Mouse (Mus musculus) mouse embryonic stem cell (cell line): ENCODE measurements around the gene Tnfsf10.
"Not testable (repeated sequence)": the region's sequence is repeated elsewhere in the genome, so short reads cannot be mapped to it uniquely, and the experiment has no call there.

Source experiments
- in situ Hi-C, 2 experiments: fragments of 300-500 bp; cut with MboI; formaldehyde crosslinking; loops; 1 replicate in 1 of 2; 3 replicates in 1 of 2; pipeline ENCODE4 v1.14.3; 2019 to 2020; ENCODE audit warnings: low sequenced_read_pairs in 2 of 2, low pct_unique_long_range_greater_than_20kb in 1 of 2, mixed read lengths in 1 of 2; ENCODE audit not compliant: unreplicated experiment in 1 of 2

Tnfsf10 gene

DNA sequence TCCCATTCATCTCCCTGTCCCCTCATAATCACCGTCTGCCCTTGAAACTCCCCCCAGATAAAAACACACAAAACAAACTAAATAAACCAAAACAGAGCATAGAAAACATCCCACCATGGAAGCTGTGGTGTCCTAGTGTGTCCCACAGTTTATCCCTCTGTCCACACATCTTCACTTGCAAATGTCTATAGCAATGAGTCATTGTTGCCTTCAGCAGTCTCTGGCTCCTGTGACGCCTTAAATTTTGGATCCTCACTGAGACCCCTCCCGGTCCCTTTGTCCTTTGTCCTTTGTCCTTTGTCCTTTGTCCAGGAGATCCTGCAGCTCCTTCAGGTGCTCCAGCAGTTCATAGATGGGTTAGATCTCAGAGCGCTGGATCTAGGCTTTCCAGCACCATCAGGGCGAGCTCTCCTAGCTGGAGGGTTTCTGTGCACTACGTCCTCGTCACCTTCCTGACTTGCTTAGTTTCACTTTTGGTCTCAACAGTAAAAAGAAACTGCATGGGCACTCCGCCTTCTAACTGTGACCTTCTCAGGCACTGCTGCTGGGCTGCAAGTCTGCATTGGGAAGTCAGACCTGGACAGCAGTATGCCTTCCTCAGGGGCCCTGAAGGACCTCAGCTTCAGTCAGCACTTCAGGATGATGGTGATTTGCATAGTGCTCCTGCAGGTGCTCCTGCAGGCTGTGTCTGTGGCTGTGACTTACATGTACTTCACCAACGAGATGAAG, at the start of gene Tnfsf10:
Tnfsf10 (plus strand) TSS at position 470 of the 729 bp plus-strand sequence.
- in situ Hi-C loops = no loop called here

DNA sequence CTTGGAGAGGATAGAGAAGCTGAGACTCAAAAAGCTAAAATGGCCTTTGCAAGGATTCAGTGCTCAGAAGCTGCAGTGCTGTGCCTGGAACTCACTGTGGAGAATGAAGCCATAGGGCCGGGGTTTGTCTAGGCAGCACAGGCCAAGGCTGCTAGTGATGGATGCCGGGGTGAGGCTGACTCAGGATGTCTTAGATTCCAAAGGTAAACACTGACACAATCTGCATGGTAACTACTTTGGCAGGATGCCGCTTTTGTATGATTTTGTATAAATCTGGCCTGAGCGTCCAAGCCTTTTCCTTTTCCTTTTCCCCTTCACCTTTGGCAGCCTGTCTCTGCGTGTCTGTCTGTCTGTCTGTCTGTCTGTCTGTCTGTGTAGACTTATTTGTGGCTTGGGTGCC, 49.5 kb upstream of the Tnfsf10 start:
- in situ Hi-C loops = no loop called here

DNA sequence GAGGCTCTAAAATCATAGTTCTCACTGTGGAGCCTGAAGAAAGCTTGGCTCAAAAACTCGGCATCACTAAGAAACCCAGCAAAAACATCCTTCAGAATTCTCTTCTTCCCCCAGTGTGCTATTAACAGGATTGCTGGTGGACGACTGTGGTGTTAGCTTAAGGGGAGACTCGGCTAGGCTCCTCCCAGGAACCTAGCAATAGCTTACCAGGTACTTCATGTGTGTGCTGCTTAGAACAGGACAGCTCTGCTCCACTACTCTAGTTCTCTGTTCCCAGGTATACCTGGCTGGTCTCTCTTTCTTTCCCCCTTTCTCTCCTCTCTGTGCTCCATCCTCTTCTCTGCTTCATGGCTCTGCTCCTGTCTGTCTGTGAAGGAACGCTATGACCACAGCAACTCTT, 48.9 kb upstream of the Tnfsf10 start:
- in situ Hi-C loops = no loop called here

DNA sequence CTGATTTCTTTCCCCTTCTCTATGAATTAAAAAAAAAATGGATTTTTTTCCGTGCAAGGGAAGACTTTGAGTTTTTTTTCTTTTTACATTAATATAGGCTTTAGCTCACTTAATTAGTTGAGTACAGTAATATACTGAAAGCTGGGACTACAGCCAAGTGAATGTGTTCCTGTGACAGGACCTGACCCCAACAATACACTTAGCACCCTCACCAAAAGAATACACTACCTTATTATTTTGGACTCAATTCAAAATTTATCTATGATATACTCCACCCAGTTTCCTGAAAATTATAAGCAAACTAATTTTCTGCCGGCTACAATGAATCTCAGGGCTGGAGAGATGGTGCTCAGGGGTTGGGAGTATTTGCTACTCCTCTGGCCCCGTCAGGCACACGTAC, 47.7 kb upstream of the Tnfsf10 start:
- in situ Hi-C loops = no loop called here

DNA sequence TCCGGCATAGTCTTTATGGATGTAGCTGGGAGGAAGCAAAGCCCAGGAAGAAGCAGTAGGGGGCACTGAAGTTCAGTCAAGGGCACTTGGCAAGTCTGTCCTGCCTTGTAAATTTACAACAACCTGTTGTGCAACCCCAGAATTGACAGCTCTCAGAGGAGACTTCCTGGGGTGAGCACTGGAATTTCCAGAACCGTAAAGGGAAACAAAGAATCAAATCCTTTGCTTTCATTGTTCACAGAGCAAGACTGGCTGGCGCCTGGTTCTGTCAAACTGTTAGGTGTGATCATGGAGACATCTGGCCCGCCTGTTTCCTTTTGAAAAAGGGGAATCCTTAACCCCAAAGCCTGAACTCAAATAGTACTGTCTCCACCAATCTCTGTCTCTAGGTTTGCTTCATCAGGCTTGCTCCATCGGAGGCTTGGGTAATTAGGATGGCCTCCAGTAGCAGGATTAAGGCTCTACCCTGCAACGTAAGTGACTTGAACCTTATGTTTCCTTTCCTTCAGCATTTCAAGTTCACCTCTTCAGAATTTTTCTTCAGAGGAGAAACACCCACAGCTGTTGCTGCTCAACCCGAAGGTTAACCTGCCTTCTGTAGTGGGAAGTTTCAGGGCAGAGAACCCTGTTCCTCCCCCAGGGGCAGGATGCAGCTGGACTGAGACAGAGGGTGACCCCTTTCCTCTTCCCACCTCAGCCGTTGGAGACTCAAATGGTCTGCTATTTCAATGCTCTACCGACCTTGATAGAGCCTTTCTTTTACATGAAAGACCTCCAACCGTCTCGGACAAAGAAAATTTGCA, 46.5 kb upstream of the Tnfsf10 start:
- in situ Hi-C loops = no loop called here

DNA sequence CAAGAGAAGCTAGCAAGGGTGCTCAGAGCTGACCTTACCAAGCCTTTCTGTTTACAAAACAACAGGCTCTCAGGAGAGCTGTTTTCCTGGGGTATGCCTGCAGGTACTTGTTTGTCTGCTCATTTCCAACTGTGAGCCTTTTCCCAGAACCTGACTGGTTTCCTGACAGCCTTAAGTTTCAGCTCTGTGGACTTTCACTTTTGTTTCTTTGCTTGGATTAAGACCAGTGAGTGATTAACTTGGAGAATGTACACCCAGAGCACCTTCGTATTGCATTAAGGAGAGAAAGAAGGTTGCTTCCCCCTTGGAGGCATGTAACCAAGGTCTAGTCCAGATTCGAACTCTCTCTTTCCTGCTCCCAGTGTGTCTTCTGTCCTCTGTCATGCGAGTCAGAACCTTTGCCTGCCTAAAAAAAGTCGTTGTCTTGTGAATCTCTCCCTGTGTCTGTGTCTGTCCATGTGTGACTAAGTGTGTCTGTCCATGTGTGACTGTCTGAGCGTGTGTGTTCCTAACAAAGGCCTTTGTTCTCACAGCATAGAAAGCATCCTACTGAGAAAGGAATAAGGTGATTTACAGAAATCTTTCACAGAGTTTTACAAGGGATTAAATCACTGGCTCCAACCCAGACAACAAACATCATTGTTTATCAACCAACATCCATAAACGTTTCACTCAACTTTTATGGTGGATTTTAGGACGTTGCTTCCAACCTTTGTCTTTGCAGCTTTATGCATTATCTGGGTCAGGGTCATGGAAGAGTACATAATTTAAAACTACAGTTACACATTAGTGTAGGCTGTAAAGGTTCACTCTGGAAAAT, 43.7 kb upstream of the Tnfsf10 start:
- in situ Hi-C loops = no loop called here

DNA sequence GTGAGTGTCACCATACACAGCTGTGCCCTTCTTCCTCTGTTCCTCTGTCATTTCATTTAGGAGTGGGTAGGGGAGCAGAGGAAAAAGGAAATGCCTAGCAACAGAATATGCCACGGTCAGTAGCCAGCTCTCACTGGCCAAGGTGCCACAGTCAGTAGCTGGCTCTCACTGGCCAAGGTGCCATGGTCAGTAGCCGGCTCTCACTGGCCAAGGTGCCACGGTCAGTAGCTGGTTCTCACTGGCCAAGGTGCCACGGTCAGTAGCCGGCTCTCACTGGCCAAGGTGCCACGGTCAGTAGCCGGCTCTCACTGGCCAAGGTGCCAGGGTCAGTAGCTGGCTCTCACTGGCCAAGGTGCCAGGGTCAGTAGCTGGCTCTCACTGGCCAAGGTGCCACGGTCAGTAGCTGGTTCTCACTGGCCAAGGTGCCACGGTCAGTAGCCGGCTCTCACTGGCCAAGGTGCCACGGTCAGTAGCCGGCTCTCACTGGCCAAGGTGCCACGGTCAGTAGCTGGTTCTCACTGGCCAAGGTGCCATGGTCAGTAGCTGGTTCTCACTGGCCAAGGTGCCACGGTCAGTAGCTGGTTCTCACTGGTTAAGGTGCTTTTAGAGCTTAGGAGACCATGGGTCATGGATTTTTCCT, 37.4 kb upstream of the Tnfsf10 start:
- in situ Hi-C loops = not testable (repeated sequence)

DNA sequence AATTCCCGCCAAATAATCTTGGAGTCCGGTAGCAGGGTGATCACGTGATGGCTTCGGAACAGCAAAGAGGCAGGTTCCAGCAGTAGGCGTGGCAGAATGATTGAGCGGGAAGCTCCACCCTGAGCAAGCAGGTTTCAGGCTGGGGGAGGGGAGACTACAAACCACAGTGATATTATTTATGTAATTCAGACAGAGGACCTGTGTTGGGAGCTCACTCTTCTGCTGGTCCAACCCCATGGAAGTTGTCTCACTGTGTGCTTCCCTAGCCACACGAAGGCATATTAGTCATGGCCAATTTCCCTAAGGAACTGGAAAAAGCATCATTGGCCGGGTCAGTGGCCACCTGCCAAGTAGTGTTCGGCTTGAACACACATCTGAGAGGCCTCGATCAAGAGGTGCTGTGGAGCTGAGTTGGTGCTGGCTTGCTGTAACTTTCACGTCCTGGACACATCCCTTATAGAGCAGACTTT, 36.5 kb upstream of the Tnfsf10 start:
- in situ Hi-C loops = no loop called here

DNA sequence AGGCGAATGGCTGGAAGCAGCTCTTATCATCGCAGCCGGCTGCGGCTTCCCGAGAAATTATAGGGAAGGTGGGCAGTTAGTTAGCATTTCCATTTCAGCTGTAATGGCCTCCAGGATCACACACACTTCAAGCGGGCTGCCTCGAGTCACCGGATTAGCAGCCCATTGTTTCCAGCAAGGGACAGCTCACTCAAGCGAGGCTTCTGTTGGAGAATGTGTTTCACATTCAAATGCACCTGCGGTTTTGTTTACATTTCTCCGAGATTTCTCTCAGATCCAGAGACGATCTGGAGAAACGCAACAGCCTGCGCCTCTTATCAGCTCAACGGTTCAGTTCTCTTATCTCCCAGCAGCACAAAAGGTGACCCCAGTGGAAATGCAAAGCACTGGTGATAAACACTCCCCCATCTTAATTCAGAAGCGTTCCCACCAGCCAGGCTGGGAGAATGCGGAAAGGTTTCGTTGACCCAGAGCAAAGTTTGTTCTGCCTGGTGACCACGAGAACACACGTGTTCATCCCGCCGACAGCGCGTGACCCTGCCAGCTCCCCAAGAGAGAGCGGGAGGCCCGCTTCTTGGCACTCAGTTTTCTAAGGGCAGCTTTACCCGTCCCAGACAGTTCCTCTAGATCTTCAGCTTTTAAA, 33.6 kb upstream of the Tnfsf10 start:
- in situ Hi-C loops = no loop called here

DNA sequence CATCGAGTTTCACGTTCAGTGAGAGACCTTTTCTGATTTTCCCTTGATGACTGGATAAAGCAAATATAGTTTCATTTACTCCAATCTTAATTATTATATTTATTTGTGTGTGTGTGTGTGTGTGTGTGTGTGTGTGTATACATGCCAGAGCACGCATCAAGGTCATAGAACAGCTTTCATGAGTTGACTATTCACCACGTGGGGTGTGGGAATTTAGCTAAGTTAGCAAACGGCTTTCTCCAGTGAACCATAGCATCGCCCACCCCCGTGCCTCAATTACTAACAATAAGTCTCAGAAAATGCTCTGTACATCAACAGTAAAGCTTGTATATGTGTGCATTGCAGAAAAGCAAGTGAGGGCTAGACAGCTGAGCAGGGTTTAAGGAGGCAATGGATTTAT, 33.0 kb upstream of the Tnfsf10 start:
- in situ Hi-C loops = no loop called here

DNA sequence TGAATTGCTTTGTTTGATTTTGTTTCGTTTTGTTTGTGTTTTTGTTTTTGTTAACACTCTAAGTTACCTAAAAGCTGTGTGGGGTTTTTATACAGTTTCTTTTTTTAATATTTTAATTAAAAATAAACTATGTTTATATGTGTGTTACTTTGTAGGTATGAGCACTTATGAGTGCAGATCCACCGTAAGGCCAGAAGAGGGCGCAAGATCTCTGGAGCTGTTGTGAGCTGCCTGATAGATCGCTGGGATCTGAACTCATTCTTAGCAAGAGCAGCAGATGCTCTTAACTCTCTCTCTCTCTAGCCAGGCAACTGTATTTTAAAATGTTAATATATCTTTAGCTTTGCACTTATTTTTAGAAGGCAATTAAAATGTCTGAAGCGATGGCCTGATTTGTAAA, 32.6 kb upstream of the Tnfsf10 start:
- in situ Hi-C loops = no loop called here

DNA sequence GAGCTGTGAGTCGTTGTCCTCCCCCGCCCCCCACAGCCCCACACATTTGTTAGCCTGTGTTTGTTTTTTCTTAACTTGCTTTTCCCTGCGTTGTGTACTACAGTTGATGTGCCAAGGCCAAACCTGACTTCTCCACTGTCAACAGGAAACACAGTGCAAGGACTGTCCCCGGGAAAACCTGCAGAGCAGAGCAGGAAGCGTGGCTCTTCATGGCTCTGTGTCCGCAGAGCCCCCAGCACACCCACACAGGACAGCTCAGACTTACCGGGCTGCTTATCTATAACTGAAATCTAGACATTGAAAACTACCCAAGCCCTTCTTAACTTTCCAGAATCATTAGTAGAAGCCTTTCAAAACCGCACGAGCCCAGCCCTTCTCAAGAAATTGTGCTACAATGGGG, 31.8 kb upstream of the Tnfsf10 start:
- in situ Hi-C loops = no loop called here

DNA sequence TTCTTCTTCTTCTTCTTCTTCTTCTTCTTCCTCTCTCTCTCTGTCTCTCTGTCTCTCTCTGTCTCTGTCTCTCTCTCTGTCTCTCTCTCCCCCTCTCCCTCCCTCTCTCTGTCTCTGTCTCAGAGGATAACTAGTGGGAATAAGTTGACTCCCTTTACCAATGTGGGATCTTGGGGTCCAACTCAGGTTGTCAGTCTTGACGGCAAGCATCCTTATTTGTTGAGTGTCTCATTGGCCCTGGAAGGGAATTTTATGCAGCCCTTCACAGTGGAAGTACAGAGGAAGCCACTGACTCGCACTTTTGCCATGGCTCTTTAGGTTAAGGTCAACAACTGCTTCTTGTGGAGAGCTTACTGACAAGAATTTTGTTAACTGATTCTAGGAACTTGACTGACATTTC, 28.5 kb upstream of the Tnfsf10 start:
- in situ Hi-C loops = no loop called here

DNA sequence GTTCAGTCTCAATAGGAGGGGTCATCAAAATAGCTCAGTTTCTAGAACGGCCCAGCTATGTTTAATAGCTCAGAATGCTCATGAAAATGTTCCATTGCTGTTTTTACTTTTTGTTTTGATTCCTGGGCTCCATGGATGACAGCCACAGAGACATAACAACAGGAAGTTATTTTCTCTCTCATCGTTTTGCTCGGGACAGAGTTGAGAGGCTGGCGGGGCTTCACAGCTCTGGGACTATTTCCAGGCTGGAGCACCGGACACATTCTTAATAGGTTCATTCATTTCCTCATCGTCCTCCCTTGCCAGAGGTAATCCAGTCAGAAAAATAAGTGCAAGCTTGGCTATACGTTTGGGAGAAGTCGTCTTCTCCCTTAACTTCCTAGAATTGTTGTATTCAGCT, 27.9 kb upstream of the Tnfsf10 start:
- in situ Hi-C loops = no loop called here

DNA sequence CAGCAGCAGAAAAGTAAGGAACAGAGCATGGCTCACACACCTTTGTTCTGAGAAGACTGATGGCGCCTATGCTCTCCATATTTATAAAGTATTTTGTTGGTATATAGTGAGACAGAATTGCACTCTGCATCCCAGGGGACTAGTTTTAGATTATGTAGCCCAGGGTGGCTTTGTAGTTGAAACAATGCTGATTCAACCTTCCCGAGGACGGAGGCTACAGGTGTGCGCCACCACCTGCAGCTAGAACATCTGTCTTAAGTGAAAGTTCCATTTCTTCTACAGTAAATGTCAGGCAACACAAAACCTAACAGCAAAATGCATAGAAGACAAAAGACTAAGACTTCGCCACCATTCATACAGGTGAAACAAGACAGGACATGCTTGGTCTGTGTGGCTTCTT, 26.5 kb upstream of the Tnfsf10 start:
- in situ Hi-C loops = no loop called here

DNA sequence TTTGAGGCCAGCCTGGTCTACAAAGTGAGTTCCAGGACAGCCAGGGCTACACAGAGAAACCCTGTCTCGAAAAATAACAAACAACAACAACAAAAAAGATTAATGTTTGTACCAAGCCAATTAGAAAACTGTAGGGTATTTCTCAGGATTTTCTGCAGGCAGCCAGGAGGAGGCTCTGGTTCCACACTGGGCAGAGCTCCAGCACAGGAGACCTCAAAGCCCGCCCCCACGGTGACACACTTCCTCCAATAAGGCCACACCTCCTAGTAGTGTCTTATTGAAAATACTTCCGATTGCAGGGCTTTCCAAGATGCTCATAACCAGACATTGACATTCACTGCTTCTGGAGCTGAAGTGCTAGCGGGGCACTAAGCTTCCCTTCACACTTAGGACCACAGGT, 25.9 kb upstream of the Tnfsf10 start:
- in situ Hi-C loops = not testable (repeated sequence)

DNA sequence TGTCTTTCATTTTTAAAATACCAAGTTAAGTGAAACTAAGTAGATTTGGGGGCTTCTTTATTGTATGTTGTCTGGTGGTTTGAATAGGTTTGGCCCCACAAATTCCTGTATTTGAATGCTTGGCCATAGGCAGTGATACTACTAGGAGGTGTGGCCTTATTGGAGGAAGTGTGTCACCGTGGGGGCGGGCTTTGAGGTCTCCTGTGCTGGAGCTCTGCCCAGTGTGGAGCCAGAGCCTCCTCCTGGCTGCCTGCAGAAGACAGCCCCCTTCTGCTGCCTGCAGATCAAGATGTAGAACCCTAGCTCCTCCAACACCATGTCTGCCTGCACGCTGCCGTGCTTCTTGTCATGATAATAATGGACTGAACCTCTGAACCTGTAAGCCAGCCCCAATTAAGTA, 25.4 kb upstream of the Tnfsf10 start:
- in situ Hi-C loops = not testable (repeated sequence)

DNA sequence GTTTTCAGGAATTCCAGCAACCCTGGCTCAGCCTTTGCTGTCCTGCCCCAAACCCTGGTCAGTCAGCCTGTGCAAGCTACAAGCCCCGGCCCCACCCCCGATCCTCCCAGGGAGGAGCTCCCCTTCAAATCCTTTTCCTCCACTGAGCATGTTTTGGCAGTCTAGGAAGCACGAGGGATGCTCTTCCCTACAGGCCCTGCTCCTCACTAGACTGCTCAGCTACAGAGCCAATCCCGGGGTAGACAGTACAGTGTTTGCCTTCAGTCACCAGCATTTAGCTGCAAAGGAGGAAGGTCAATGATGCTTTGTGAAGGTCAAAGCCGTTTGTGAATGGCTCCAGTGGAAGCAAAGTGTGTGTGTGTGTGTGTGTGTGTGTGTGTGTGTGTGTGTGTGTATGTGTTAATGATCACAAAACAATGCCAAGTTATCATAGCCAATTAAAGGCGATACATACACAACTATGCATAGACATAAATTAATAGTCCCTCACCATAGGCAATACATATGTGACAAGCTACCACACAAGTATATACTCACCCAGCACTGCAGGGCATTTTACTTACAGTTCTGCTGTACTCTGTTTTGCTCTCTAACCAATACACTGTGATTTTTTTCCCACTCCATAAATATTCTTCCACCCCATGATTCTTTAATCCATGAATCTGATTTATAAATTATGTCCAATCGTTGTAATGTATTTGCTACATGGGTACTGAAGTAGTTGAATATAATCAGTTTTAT, 23.0 kb upstream of the Tnfsf10 start:
- in situ Hi-C loops = no loop called here
